Comparison of ENCODE assay signal across 9 mouse cellular contexts in the genomic region with DNA sequence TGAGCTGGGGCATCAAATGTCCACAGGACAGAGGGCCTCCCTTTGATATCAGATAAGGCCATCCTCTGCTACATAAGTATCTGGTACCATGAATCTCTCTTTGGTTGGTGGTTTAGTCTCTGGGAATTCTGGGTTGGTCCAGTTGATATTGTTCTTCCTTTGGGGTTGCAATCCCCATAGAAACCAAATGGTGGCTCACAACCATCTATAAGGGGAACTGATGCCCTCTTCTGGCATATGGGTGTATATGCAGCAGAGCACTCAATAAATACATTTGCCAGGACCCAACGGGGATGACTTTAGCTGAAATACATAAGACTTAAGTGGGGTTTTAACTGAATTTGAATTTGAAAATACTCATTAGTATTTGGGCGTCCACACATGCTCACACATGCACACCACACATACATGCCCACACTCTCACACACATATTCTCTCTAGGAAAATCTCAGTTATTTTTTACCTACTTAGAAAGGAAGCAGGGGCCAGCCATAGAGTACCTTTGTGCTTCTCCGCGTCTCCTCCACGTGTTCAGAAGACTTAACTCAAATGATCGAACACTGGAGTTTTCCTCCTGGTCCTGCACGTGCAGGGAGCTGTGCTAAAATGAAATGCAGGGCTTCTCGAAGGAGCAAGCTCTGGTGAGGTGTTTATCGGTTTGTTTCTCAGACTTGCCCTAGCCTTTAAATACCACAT. TPM values are rescaled to one million over a fixed set of nuclear protein-coding genes. Genes with fewer than 3 reads are reported as not detected.
DNase-seq lines count a peak whose midpoint lies in the region; ATAC-seq lines count a peak whose summit lies in the region.
"Had no signal": no experiment of that assay in that cellular context is flagged by ENCODE, and none has a peak within 500 bp of the region (broad histone marks: within the 10 kb centered on the region; RNA-seq: fewer than 3 reads in every experiment).

No protein-coding gene starts in this region.

- ATAC-seq in hindbrain, embryonic 16.5 days = no peak
- ATAC-seq in embryonic facial prominence, embryonic 13.5 days (ENCODE audit: insufficient number of reproducible peaks, insufficient read depth, low FRiP score, low TSS enrichment, low read depth) = no peak
- peak; percentile 65 to 68; a peak in 3 of 4 replicates for ATAC-seq in hematopoietic stem cell, adult 5-6 weeks (replicated peaks in 1 of 2; ENCODE audit: insufficient read depth in 1 of 2, low FRiP score in 2 of 2, low TSS enrichment in 1 of 2, low read depth in 1 of 2, poor library complexity in 2 of 2, severe bottlenecking in 2 of 2)
- peak; percentile 19; the same call in 1 of the 2 replicates for ATAC-seq in midbrain, embryonic 14.5 days (ENCODE audit: low FRiP score, low TSS enrichment)

- H3K27me3 ChIP-seq in hindbrain, embryonic 10.5 days (ENCODE audit: insufficient read depth, poor library complexity, severe bottlenecking) = peaks cover 10% of the 10 kb centered on the region
- peaks cover 2% of the 10 kb centered on the region; the same call in 1 of the 2 replicates for H3K27me3 ChIP-seq in hindbrain, embryonic 16.5 days (replicated peaks; ENCODE audit: control insufficient read depth, insufficient read depth, low read length)
- H3K27me3 ChIP-seq in embryonic facial prominence, embryonic 13.5 days = no peaks in the 10 kb centered on the region; the same call in 1 of the 2 replicates
- H3K27me3 ChIP-seq in midbrain, embryonic 14.5 days (ENCODE audit: control insufficient read depth, insufficient read depth, low read length) = no peaks in the 10 kb centered on the region

- no peaks in the 10 kb centered on the region for H3K9me3 ChIP-seq in hindbrain, embryonic 10.5 days
- H3K9me3 ChIP-seq in hindbrain, embryonic 16.5 days (ENCODE audit: control insufficient read depth, low read length) = no peaks in the 10 kb centered on the region
- no peaks in the 10 kb centered on the region for H3K9me3 ChIP-seq in embryonic facial prominence, embryonic 13.5 days
- H3K9me3 ChIP-seq in midbrain, embryonic 14.5 days (ENCODE audit: control insufficient read depth, low read length) = no peaks in the 10 kb centered on the region

- whole genome bisulfite sequencing in hindbrain, embryonic 10.5 days = 53% methylated on average over 9 of the region's 9 CpGs
- WGBS in hindbrain, embryonic 16.5 days = 51% methylated on average over 9 of the region's 9 CpGs
- 50% methylated on average over 9 of the region's 9 CpGs for WGBS in embryonic facial prominence, embryonic 13.5 days
- 49% methylated on average over 9 of the region's 9 CpGs for WGBS in midbrain, embryonic 14.5 days

- H3K9ac ChIP-seq in hindbrain, embryonic 16.5 days (ENCODE audit: low read depth, low read length) = no peak overlapping the region
- H3K9ac ChIP-seq in embryonic facial prominence, embryonic 13.5 days = no peak overlapping the region
- no peak overlapping the region for H3K9ac ChIP-seq in midbrain, embryonic 14.5 days (replicated peaks; ENCODE audit: low read length)

- peak; percentile 40 for DNase-seq in hindbrain, embryonic 10.5 days (ENCODE audit: low spot score)
- peak; percentile 80 for DNase-seq in NIH3T3 (ENCODE audit: low read depth)
- peak; percentile 44 to 58 for DNase-seq in layer of hippocampus, postnatal 10 days (ENCODE audit: low spot score in 2 of 2)
- peak; percentile 83 for DNase-seq in midbrain, embryonic 14.5 days
- DNase-seq in thymus, postnatal 10 days (ENCODE audit: low spot score in 2 of 2) = peak; percentile 31 to 66

- H3K36me3 ChIP-seq in hindbrain, embryonic 10.5 days = no peaks in the 10 kb centered on the region
- H3K36me3 ChIP-seq in hindbrain, embryonic 16.5 days (ENCODE audit: control insufficient read depth, insufficient read depth, low read length) = no peaks in the 10 kb centered on the region
- peaks cover 4% of the 10 kb centered on the region; the same call in 1 of the 2 replicates for H3K36me3 ChIP-seq in embryonic facial prominence, embryonic 13.5 days
- H3K36me3 ChIP-seq in midbrain, embryonic 14.5 days (ENCODE audit: control insufficient read depth, insufficient read depth, low read length) = no peaks in the 10 kb centered on the region

- no peak overlapping the region for H3K4me2 ChIP-seq in hindbrain, embryonic 16.5 days (ENCODE audit: low read length)
- peak overlapping the region; percentile 68 for H3K4me2 ChIP-seq in embryonic facial prominence, embryonic 13.5 days
- no peak overlapping the region for H3K4me2 ChIP-seq in midbrain, embryonic 14.5 days (ENCODE audit: low read length)

- H3K4me1 ChIP-seq in hindbrain, embryonic 10.5 days (replicated peaks) = peaks cover 54% of the 10 kb centered on the region
- H3K4me1 ChIP-seq in hindbrain, embryonic 16.5 days (ENCODE audit: control insufficient read depth, insufficient read depth, low read depth, low read length) = peaks cover 13% of the 10 kb centered on the region
- H3K4me1 ChIP-seq in embryonic facial prominence, embryonic 13.5 days = peaks cover 27% of the 10 kb centered on the region
- 0 out of 2 replicates have a peak, but pooled peaks cover 7% of the 10 kb centered on the region for H3K4me1 ChIP-seq in midbrain, embryonic 14.5 days (ENCODE audit: control insufficient read depth, insufficient read depth, low read length)

- H3K27ac ChIP-seq in hindbrain, embryonic 10.5 days = no peak overlapping the region
- no peak overlapping the region for H3K27ac ChIP-seq in hindbrain, embryonic 16.5 days (ENCODE audit: low read depth, low read length)
- H3K27ac ChIP-seq in embryonic facial prominence, embryonic 13.5 days = no peak overlapping the region
- H3K27ac ChIP-seq in midbrain, embryonic 14.5 days (replicated peaks; ENCODE audit: low read depth, low read length) = no peak overlapping the region

- H3K4me3 ChIP-seq in hindbrain, embryonic 10.5 days = no peak overlapping the region; the same call in 1 of the 2 replicates
- no peak overlapping the region for H3K4me3 ChIP-seq in hindbrain, embryonic 16.5 days (ENCODE audit: low read length)
- H3K4me3 ChIP-seq in embryonic facial prominence, embryonic 13.5 days = no peak overlapping the region
- H3K4me3 ChIP-seq in midbrain, embryonic 14.5 days (replicated peaks; ENCODE audit: low read depth, low read length) = no peak overlapping the region
- H3K4me3 ChIP-seq: myocyte had no signal

RNA-seq across cellular contexts. Expression of gene Gsta4, which starts 11.5 kb away (rescaled TPM):
- polyA plus RNA-seq in hindbrain, embryonic 10.5 days (2016; fragmentation: Nextera tagmentation; extraction: Ambion mirVana) = 58.1 and 60.9 TPM in 2 replicates
- 28.5 and 30.6 TPM in 2 replicates for polyA plus RNA-seq in hindbrain, embryonic 16.5 days (2015; fragmentation: Nextera tagmentation; extraction: Ambion mirVana)
- polyA plus RNA-seq in embryonic facial prominence, embryonic 13.5 days (2015; fragmentation: Nextera tagmentation; extraction: Ambion mirVana) = 65.3 and 70.1 TPM in 2 replicates
- 12.8 and 21.2 TPM in 2 replicates for total RNA-seq in hematopoietic stem cell, adult 5-6 weeks (2017)
- total RNA-seq in layer of hippocampus, postnatal 10 days (2021) = 10 to 100 TPM; 33.9 to 39.5 TPM
- polyA plus RNA-seq in midbrain, embryonic 14.5 days (2014; fragmentation: Nextera tagmentation; extraction: Ambion mirVana) = 11.1 and 15.5 TPM in 2 replicates

RNA-seq across cellular contexts. Expression of gene Gsta1, which starts 36.4 kb away (rescaled TPM):
- not detected in 2 replicates for polyA plus RNA-seq in hindbrain, embryonic 10.5 days (2016; fragmentation: Nextera tagmentation; extraction: Ambion mirVana)
- not detected in 2 replicates for polyA plus RNA-seq in hindbrain, embryonic 16.5 days (2015; fragmentation: Nextera tagmentation; extraction: Ambion mirVana)
- 0.38 TPM in 1 of 2 replicates, not detected in the other for polyA plus RNA-seq in embryonic facial prominence, embryonic 13.5 days (2015; fragmentation: Nextera tagmentation; extraction: Ambion mirVana)
- total RNA-seq in hematopoietic stem cell, adult 5-6 weeks (2017) = not detected in 2 replicates
- total RNA-seq in layer of hippocampus, postnatal 10 days (2021) = not detected
- not detected in 2 replicates for polyA plus RNA-seq in midbrain, embryonic 14.5 days (2014; fragmentation: Nextera tagmentation; extraction: Ambion mirVana)

Comparison
In these comparisons a context has a peak if more than half of its experiments do, and no peak if none do; other contexts are left out.
1. ATAC-seq: peak in hematopoietic stem cell, adult 5-6 weeks (2 of 2) and midbrain, embryonic 14.5 days (single experiment); none in hindbrain, embryonic 16.5 days (single experiment) and embryonic facial prominence, embryonic 13.5 days (single experiment).
2. Peak in every context shown above with its lines, with median percentiles within 50 percentile points of each other: DNase-seq.